Mouse (Mus musculus) T-helper 1 cell (primary cell): ENCODE measurements around the gene Foxo4.

ENCODE experiments used
- in situ Hi-C: fragments of 300-600 bp; cut with MboI, MseI; formaldehyde crosslinking; loops from one replicate; pipeline ENCODE4 v1.15.1; 2025; ENCODE audit warnings: high pct_unique_total_duplicates

The Foxo4 gene

DNA sequence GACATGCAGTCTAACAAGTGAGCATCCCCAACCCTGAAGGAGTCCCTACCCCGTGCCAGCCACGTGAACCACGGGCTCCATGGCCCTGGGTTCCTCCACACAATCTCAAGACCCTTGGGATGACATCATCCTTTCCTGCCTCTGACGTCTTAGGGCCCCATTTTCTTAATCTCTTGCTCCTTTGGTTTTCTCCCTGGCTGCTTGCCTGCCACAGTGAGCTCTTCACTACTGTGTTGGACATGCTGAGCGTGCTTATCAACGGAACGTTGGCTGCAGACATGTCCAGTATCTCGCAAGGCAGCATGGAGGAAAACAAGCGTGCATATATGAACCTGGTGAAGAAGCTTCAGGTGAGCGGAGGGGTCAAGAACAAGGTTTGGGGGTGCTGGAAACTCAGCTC is 35.8 kb downstream of the Foxo4 start:
- in situ Hi-C loops: no loop called here

DNA sequence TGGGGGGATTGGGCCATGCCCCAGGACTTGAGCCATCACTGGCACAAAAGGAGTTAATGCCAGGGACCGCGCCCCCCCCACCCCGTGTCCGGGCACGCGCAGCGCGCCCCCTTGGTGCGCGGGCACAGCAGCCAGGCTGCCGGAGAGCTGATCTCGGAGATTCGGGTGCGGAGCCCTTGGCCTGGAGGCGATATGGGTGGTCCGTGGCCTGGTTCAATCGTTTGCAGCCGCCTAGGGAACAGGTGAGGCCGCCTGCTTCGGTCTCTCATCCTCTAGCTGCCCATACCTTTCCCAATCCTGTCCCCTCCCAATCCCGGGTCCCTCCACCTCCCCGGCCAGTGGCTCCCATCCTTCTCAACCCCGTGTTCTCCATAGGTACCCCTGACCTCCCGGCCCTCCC is 44.7 kb downstream of the Foxo4 start, which contains the start of gene Nlgn3:
Nlgn3 (plus strand) TSS at position 114 of the 400 bp plus-strand sequence.
- in situ Hi-C loops: no loop called here

DNA sequence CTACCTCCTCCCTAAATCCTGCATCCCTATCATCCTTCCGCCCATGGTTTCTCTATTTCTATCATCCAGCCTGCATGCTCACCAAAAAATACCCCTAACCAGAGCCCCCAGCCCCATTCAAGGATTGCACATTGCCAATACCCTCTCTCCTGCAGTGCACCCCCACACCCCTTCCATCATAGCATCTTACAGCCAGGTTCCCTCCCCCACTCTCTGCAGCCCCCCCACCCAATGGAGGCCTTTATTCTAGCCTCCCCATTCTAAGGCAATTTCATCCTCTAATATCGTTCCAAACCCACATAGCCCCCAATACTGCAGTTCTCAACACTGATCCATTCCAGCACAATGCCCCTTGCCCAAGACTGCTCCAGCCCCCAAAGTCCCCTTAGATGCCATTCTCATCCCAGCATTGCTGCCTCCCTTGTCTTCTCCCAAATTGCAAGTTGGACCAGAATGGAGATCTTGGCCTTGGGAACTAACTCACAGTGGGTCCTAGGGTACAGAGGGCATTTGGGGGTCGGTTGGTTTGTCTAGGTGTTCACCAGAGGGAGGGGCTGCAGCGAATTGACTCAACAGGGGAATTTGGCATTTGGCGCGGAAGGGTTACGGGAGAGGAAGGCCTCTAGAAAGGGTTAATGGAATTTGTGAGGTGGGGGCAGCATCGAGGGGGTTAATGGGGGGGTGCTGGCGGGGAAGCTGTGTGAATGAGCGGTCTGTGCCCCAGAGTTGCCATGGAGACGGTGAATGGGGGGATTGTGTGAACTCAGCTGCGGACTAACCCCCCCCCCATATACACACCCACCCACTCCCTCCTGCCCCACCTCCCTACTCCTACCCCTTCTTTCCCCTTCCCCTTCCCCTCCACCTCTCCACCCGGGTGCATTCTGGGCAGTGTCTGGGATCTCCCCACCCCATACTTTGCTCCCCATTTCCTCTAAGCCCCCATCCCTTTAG is 45.4 kb downstream of the Foxo4 start:
- in situ Hi-C loops: no loop called here

DNA sequence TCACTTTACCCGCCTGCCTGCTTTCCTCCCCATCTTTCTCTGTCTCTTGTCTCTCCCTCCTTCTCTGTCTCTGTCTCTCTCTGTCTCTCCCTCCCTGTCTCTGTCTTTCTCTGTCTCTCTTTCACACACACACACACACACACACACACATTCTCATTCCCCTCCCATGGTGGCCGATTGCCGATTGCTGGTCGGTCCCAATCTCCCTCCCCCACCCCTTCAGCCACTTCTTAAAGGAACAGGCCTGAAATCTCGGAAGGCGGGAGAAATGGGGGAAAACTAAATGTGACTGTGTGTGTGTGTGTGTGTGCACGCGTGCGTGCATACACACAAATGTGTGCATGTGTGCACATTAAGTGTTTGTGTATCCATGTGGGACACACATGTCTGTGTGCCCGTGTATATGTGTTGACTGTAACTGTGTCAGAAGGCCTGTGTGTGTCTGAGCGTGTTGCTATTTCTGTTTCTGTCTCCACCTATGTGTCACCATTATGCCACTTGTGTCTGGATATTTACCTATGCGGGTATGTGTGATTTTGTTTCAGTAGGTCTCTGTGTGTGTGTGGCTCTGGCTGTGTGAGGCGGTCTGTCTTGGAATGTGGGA is 46.2 kb downstream of the Foxo4 start:
- in situ Hi-C loops: no loop called here

DNA sequence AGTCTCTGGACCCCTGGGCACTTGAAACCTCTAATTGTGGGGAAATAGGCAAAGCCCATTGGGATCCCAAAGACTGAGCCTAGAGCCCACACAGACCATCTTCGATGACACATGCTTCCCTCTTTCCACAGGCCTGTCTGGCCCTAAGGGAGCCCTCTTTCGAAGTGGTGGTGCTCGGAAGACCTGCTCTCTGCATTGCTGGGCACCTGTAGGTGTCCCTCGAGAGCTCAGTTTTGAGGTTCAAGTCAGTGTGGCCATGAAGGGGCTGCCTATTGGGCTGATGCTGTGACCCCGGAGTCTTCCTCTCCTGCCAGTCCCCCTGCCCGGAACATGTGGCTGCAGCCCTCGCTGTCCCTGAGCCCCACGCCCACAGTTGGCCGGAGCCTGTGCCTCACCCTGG is 47.3 kb downstream of the Foxo4 start:
- in situ Hi-C loops: no loop called here

DNA sequence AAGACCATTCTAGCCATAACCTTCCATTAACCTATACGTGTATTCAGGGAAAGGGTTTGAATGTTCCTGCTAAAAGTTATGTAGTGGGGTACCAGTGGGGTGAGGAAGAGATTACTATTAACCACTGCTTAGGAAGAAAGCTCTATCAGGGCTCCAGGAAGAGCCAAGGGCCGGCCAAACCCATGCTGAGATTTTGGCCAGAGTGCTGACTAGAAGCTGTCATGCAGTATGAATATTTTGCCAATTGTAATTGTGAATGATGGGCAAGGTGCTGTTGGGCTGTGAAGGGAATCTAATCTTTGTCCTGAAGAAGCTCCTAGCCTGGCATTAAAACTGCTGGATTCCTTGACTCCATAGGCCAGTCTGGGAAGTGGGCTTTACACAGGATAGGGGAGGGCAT is 50.3 kb downstream of the Foxo4 start:
- in situ Hi-C loops: no loop called here

DNA sequence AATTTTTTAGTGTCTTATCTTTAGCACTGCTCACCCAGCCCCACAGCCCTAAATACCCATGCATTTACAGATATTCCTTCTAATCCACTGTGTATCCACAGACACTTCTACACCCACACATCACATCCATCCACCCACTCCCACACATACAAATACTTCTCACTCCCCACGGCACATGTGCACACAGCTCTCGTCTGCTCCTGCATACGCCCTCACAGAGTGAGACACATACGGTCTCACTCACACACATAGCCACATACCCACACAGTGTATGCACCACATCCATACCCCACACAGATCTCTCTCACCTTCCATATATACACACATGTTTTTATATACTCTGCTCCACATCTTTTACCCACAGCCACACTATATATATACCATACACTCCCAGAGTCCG is 55.0 kb downstream of the Foxo4 start:
- in situ Hi-C loops: no loop called here
